Mouse (Mus musculus) heart, postnatal 36 days (tissue): ENCODE measurements around the gene Ly6c1. TPM values are rescaled to one million over a fixed set of nuclear protein-coding genes. Genes with fewer than 3 reads are reported as not detected.
"Not testable (repeated sequence)": the region's sequence is repeated elsewhere in the genome, so short reads cannot be mapped to it uniquely, and the experiment has no call there.

Experiments used
- DNase-seq, 2 experiments: peaks; one replicate each; pipeline ENCODE4 v3.0.0; 2021 to 2022
- intact Hi-C: fragments of 180-260 bp; cut with DNase I; formaldehyde crosslinking; loops from one replicate; pipeline ENCODE4 v1.15.1; 2025
- total RNA-seq, 2 experiments: library from RNA; stranded (reverse); gene quantifications; 2 replicates each; pipeline ENCODE4 v1.2.3; 2021

Ly6c1 gene
- 100 to 1,000 TPM; 213 to 370 TPM for total RNA-seq

DNA sequence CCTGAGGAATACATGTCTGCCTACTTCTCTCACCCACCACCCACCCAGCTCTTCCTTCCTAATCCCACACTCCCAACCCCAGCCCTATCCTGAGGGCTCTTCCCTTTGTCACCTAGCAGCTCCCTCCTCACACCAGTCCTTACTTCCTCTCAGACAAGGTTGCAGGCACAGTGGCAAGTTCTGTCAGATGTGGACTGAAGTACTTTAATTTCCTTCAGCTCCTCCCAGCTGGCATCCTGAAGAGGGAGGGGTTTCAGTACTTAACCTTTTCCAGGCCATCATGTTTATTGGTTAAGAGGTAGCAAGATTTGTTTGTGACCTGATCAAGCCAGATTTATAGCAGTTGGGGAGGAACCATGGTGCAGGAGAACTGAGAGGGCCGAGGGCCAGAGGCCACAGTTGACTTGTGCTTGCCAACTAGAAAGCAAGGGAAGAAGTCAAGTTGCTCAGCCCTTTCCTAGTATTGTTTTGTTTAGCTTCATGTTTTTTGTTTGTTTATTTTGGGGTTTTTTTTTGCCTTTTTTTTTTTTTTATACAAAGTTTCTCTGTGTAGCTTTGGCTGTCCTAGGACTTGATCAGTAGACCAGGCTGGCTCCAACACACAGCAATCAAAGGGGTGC, at the start of gene Ly6c1:
Gene Ly6c1, minus strand, starts transcription at position 189 of the 620 bp plus-strand sequence.
- DNase-seq, intact Hi-C loops: not testable (repeated sequence)

- intact Hi-C loops: loop anchor here (2.0 kb wide), 1 partner anchor 27 kb away; no protein-coding TSS in a partner anchor
- DNase-seq: not testable (repeated sequence)
Measured at GRCm38 (mm10) chr15:75088041-75088440, 39.4 kb upstream of the Ly6c1 start.

DNA sequence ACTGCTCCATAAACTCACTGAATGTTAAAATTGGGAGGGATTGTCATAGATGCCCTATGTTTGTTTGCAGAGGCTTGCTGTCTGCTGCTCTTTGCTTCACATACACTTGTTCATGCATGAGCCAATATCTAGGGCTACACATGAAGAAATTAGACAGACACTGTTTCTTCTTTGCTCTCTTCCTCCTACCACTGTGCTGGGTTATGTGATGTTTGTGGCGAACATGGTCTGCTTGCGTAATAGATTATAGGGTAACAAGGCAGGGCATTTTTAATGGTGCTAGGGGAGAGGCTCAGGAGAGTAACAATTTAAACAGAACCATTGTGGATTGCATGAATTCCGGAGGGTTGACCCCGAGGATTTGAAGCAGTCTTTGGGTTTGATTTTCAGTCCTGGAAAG, 21.3 kb upstream of the Ly6c1 start:
- intact Hi-C loops: no loop called here
- no peak for DNase-seq

- DNase-seq: peak; percentile 67 to 84
- intact Hi-C loops: loop anchor here (5.0 kb wide), 1 partner anchor 90 kb away; no protein-coding TSS in a partner anchor
Measured at GRCm38 (mm10) chr15:75062030-75062574, 13.5 kb upstream of the Ly6c1 start.

DNA sequence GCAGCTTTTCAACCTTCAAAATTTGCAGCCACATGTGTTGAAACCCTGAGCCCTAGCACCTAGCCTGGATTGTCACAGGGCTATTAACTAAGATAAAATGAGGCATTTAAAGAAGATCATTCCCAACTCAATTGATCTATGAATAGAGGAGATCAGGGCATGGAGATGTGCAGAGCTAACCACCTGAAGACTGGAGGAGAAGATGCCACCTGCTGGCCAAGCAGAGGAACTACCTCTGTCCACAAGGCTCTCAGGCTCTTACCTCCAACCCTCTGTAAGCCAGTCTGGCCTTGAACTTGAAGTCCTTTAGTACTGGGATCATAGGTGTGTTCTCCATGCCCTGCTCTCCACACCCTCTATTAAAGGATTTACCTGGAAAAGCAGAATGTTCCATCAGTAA, 11.9 kb upstream of the Ly6c1 start:
- intact Hi-C loops: loop anchor here (1.0 to 5.0 kb wide), 5 partner anchors 28 to 300 kb away; no protein-coding TSS in a partner anchor
- peak; percentile 44 to 69 for DNase-seq

DNA sequence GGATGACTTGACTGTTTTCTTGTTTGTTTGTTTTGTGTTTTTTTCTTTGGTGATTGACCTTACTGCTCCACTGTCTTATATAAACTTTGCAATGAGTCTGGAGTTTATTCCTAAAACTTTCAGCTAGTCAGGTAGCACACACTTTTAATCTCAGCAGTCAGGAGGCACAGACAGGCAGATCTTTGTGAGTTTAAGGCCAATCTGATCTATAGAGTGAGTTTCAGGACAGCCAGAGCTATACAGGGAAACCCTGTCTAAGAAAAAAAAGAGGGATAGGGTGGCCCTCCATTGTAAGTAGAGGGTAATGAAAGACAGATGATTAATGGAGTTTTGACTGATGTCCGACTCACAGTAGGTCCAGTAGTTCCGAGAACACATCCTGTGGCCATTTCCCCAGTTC, 7.4 kb upstream of the Ly6c1 start:
- intact Hi-C loops: loop anchor here (1.0 to 5.0 kb wide), 2 partner anchors 34 to 47 kb away; no protein-coding TSS in a partner anchor
- DNase-seq: no peak

DNA sequence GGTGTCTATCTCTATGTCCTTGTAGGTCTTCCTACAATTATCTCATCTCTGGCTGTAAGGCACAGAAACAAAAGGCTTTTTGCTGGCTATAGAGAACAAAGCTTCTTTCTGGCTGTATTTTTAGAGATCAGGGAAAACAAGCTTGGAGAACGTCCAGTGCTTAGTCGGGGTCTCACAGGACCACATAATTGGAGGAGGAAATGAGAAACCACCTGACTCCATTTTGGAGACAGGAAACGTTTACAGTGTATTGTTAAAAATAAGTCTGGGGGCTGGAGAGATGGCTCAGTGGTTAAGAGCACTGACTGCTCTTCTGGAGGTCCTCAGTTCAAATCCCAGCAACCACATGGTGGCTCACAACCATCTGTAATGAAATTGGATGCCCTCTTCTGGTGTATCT, 6.8 kb upstream of the Ly6c1 start:
- intact Hi-C loops: loop anchor here (5.0 kb wide), 1 partner anchor 33 kb away; no protein-coding TSS in a partner anchor
- DNase-seq: not testable (repeated sequence)

DNA sequence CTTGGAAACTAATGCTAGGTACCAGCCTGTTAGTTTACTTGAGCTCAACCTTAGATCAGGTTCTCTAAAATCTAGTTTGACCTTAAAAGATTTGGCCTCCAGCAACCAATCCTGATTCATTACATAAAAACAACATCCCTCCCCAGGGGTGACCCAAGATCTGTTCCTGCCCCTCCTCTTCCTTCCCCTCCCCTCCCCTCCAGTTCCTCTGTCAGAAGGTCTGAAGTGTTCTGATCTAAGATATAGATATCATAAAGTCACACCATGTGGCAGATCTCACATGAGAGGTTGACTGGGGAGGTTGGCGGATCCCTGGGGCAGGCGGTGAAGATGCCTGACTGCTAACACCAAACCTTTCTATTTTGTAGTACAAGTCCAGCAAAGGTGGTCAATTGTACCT, 3.8 kb upstream of the Ly6c1 start:
- intact Hi-C loops: loop anchor here (2.0 kb wide), 1 partner anchor 58 kb away; no protein-coding TSS in a partner anchor
- peak in 1 of 2 experiments; percentile 51 for DNase-seq

- intact Hi-C loops, DNase-seq: not testable (repeated sequence)
Measured at GRCm38 (mm10) chr15:75051141-75051540, 2.5 kb upstream of the Ly6c1 start.

- DNase-seq, intact Hi-C loops: not testable (repeated sequence)
Measured at GRCm38 (mm10) chr15:75050593-75050992, 2.0 kb upstream of the Ly6c1 start.

GRCm38 (mm10) chr15:75049811-75050210, 1.2 kb upstream of the Ly6c1 start:
- DNase-seq, intact Hi-C loops: not testable (repeated sequence)

GRCm38 (mm10) chr15:75047970-75048320, 685 bp downstream of the Ly6c1 start:
- intact Hi-C loops, DNase-seq: not testable (repeated sequence)

GRCm38 (mm10) chr15:75047313-75047969, 1.2 kb downstream of the Ly6c1 start:
- intact Hi-C loops, DNase-seq: not testable (repeated sequence)

- DNase-seq, intact Hi-C loops: not testable (repeated sequence)
Measured at GRCm38 (mm10) chr15:75045501-75045900, 3.1 kb downstream of the Ly6c1 start.

DNA sequence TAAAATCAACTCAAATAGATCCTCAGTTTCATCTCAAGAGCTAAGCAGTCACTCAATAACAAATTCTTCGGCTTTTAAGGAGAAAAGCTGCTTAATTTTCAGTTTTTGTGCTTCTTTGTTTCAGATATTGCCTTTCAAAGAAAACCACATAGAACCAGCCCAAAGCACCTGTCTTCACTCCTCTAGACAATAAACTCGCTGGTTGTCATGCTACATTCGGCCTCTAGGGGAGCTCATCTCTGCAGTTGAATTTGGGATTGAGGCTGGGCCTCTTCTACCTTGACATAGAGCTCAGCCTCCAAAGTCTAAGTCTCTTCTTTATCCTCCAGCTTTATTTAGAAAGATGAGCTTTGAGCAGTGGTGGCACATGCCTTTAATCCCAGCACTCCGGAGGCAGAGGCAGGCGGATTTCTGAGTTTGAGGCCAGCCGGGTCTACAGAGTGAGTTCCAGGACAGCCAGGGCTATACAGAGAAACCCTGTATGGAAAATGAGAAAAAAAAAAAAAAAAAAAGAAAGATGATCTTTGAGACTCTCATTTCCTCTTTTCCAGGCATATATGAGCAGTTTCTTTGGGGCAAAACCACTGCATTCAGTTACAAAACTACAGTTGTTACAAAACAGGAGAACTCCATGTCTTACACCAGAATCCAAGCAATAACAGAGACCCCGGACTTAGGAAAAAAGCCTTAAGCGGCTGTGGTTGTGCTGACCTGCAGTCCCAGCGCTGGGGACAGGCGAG, 27.4 kb downstream of the Ly6c1 start:
- intact Hi-C loops: loop anchor here (5.0 kb wide), 2 partner anchors 36 to 71 kb away; no protein-coding TSS in a partner anchor
- not testable (repeated sequence) for DNase-seq

DNA sequence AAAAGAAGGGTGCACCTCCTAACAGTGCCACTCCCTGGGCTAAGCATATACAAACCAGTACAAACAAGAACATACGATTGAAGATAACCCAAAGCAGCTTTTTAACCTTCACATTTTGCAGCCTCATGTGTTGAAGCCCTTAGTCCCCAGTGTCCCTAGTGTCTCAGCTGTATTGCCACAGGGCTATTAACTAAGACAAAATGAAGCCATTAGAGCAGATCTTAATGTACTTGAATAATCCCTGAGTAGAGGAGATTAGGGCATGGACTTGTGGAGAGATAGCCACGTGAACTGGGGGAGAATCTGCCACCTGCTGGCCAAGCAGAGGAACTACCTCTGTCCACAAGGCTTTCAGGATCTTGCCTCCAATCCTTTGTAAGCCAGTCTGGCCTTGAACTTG, 29.2 kb downstream of the Ly6c1 start:
- intact Hi-C loops: loop anchor here (2.0 kb wide), 1 partner anchor 123 kb away; the partner anchor contains the start of gene 2010109I03Rik
- not testable (repeated sequence) for DNase-seq
